Mouse (Mus musculus) fibroblast of lung, adult 2 months (primary cell): ENCODE measurements around the gene Emc3.

ENCODE experiments used
- DNase-seq: peaks from one replicate; pipeline ENCODE4 v3.0.0-alpha.2; 2011; ENCODE audit warnings: low read depth

Emc3 gene

DNA sequence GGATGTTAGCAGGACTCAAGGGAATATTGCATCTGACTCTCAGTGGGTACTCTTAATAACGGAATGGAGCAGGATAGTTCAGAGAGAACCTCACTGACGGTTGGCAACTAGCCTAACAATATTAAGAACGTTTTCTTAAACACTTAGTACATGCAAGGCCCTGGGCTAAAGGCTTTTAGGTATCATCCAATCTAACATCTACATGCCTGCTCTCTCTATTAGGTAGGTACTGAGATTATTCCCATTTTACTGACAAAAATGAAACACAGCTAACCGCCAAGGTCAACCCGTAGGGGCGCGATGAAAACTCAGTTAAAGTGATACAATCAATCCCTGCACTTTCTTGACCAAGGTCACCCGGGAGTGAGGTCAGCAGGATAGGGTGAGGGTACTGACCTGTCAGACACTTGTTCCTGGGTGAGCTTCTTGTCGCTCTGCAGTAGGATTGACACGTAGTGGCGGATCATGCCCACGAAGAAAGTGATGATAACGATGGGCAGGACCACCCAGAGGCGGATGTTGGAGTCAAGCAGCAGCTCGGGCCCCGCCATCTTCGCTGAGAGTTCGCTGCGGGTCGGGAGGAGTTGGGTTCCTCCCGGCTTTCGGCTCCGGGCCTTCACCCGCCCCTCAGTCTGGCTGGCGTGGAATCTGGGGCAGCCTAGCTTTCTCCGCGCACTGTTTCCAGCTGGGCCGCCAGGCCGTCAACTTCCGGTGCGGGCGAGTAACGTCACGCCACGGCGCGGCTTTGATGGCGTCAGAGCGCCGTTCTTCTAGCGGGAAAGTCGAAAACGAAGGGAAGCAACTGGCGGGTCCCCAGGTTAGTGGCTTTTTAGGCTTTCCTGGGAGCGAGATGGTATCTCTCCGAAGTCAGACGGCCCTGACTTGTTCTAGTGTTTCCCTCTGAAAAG lies at the start of gene Emc3, which contains the start of gene Fancd2:
Gene Emc3, minus strand, starts transcription at position 721 of the 908 bp plus-strand sequence.
Gene Fancd2, plus strand, starts transcription at position 751 of the 908 bp plus-strand sequence.
- DNase-seq, result no peak

DNA sequence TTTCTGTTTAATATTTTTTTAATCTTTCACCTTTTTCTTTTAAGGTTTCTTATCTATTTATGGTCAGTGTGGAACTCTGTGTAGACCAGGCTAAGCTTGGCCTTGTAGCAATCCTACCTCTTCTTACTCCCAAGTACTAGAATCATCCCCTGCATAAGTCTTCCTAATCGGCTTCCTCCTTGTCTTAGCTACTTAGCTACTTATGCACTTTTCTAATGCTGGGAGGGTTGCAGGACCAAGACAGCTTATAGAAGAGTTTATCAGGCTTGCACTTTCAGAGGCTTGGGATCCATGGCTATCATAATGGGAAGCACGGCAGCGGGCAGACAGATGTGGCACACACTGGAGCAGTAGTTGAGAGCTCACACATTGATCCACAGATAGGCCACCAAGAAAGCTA lies 47.9 kb upstream of the Emc3 start:
- DNase-seq, result no peak

DNA sequence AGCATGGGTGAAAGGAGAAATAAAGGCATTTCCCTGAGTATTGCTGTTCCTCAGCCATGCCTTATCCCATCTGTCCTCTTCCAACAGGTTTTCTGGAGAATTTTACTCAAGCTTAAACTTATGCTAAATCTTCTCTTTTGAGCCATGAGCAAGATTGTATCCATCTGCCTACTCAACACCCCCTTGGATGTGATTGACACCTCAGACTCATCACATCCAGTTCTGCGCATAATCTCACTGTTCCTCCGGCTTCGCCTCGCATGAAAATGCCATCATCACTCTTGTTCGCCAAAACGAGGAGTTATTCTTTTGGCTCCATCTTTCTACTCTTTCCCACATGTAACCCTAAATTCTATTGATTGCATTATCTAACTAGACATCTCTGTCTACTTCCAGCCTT lies 44.6 kb upstream of the Emc3 start:
- no peak for DNase-seq

DNA sequence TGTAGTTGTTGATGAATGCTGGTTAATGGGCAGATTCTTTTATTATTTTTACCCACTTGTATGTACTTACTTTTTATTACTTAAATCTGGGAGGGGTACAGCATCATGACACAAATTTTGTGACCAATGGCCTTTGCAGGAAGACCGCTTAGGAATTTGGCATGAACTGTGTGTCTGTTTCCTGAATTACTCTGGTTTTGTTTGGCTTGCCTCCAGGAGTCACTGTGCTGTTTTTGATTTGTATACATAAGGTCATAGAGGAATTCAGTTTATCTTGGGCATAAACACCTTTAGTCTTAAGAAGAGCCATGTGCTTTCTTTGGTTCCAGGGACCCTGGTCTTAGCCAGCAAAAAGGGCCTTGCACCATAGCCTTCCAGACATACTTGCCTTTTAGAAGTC lies 33.1 kb upstream of the Emc3 start:
- no peak for DNase-seq

DNA sequence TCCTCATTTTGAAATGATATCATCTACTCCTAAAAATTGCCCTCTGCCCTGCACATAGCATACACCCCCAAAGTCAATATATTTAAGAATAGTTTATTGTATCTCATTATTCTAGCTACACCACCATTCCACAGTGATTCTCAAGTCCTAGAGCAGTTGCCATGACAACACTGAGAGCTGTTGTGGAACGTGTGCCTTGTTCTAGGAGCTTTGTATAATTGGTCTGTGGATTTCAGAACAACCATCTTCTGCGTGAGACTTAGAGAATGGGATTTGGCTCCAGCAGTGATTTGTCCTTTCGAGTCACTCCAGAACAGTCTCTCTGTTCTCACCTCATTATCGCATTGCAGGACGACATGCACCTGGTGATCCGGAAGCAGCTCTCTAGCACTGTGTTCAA lies 28.3 kb upstream of the Emc3 start:
- DNase-seq, result no peak

DNA sequence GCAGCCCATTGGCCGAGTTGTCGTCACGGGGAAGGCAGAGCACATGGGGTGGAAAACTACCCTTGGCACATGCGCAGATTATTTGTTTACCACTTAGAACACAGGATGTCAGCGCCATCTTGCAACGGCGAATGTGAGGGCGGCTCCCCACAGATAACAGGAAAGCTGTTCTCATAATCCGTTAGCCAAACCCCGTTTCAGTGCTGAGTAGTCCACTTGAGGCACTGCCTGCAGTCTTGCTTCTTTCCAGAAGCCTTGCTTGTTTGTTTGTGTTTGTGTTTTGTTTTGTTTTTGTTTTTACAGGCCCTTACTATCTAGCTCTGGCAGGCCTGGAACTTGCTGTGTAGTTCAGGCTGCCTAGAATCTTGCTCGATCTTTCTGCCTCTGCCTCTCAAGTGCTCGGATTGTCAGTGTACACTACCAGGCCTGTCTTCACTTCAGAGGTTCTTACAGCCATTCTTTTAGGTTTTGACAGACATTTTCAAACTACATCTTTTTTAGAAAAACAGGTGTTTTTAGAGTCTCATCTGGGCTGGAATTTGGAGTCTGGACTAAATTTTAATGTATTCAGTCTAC lies 12.5 kb upstream of the Emc3 start:
- no peak for DNase-seq

DNA sequence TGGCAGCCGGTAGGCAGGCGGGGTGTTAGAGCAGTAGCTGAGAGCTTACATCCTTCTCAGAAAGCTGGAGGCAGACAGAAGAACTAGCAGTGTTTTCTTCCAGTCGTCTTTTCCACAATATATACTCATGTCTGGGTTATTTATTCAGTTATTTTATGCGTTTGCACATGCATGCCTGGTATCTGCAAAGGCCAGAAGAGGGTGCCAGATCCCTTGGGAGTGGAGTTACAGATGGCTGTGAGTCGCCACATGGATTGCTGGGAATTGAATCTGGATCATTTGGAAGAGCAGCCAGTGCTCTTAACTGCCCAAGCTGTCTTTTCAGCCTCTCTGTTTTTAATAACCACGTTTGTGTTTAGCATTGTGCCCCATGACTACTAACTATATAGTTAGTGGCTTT lies 10.2 kb upstream of the Emc3 start:
- no peak for DNase-seq

DNA sequence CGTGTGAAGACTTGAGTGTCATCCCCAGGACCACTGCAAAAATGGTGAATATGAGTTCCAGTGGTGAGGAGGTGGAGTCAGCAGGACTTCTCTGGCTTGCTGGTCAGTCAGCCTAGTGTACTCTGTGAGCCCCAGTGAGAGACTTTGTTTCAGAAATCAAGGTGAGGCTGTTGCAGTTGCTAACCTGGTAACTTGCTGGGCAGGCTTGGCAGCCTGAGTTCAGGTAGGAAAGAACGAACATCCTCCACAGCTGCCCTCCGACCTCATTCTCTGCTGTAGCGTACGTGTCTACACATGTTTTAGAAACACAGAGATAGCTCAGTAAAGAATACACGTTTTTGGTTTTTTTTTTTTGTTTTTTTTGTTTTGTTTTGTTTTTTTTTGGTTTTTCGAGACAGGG lies 3.4 kb upstream of the Emc3 start:
- DNase-seq, result no peak

DNA sequence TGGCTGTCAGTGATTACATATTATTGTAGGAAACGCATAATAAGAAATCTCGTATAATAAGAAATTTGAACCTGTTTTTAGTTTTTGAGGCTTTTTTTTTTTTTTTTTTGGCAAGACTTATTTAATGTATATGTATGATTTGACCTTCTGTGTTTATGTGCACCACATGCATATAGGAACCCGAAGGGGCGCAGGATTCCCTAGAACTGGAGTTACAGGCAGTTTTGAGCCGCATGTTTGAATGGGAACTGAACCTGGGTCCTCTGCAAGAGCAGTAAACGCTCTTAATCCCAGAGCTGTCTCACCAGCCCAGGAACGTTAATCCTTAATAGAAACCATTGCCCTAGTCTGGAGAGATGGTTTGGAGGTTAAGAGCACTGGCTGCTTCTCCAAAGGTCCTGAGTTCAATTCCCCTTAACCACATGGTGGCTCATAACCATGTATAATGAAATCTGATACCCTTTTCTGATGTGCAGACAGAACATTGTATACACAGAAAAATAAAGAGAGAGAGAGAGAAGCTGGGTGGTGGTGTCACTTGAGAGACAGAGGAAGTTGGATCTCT lies 470 bp upstream of the Emc3 start:
- DNase-seq, result no peak

DNA sequence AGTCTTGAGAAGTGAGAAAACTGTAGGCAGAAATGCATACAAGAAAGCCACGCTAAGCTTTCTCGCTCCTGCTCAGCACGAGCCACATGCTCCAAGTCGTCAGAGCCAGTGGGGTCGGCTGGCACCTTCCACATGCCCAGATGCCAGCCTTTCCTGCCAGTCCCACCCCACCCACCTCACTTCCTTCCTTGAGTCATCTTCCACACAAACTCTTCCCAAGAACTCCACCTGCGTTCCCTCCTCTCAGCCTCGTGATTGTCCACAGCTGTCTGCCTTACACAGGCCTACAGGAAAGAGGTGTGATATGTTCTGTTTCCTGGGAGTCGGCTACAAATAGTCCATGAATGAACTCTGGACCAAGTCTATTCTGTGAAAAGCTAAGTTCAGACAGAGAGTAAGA lies 8.0 kb downstream of the Emc3 start:
- DNase-seq, result no peak

DNA sequence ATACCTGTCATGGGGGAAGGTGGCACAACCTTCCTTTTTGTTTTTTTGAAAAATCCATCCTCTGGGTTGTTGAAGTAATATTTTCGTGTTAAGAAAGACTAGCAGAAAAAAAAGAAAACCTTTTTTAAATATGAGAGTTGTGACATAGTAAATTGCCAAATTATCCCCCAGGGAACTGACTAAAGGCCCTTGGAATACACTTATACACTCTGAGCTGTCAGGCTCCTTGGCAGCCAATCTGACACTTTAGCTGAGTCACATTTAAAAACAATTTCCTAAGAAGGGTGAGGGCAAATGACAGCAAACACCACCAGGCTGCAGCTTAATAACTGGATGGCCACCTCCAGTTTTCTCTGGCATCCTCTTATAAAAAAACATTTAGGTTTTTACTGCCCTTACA lies 9.1 kb downstream of the Emc3 start:
- peak; percentile 71 for DNase-seq

DNA sequence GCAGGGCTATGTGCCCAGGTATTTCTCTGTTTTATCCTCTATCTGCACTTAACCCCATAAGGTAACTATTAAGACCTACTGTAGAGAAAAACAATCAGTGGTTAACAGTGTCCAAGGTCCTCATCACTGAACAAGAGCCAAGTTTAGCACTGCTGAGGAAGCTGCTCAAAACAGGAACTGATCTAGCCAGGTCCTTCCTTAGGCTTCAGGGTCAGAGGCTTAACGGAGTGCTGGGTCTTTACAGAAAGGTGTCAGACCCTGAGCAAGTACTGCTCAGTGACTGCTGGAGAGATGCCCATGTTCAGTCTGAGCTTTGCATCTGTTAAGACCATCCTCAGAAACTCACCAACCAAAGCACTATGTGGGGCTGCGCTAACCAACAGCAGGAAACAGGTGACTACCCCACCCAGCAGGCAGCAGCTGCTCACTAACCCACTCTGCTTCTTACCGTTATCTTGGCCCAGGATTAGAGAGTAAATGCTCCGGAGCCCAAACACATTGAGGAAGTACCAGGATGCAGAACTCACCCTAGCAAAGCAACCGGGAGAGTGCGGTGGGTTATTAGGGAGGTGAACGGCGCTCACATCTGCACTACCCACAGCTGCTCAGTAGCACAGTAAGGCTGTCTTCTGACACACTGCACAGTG lies 13.9 kb downstream of the Emc3 start:
- DNase-seq, result no peak

DNA sequence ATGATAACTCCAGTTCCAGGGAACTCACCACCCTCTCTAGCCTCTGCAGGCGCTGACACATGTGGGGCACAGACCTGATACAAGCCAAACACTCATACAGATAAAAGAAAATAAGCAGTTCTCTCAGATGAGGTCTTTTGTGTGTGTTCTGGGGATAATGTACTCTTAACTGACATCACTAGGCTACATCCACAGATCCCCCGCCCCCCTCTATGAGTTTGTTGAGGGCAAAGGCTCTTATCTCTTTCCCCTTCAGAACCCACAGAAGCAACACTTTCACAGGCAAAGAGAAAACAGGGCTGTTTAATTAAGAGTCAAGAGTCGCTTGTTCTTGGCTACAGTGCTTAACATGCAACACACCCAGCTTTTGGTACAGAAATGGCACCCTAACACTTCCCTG lies 16.9 kb downstream of the Emc3 start:
- DNase-seq, result no peak

DNA sequence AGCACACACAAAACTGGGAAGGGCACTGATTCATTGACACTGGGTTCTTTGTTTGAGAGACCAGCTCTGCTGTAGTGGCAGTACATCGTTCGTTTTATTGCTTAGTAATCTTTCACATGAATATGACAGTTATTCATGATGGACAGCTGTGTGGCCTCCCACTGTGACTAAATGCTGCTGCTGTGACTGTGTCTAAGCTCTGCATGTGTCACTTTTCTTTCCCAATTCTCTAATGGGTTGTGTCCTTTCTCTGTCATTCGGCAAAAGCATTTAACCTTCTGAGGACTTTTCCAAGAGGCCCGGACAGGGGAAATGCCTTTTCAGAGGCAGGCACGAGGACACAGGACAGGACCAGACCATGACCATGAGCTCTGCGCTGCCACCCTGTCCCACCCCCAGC lies 17.5 kb downstream of the Emc3 start:
- DNase-seq, result no peak

DNA sequence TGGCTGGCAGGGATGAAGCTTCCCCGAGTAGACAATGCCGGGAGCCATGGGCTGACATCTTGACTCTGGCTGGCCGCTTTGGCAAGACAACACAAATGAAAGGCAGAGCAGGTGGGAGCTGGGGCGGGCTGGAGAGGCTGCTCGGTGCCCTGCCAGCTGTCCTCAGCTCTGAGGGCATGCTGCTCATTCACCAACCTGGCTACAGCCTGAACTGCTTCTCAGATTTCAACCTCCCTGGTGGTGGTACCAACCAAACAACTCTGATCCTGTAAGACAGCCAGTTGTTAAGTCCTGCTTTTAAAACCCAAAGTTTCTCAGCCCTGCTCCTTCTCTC lies 22.5 kb downstream of the Emc3 start:
- DNase-seq, result no peak

DNA sequence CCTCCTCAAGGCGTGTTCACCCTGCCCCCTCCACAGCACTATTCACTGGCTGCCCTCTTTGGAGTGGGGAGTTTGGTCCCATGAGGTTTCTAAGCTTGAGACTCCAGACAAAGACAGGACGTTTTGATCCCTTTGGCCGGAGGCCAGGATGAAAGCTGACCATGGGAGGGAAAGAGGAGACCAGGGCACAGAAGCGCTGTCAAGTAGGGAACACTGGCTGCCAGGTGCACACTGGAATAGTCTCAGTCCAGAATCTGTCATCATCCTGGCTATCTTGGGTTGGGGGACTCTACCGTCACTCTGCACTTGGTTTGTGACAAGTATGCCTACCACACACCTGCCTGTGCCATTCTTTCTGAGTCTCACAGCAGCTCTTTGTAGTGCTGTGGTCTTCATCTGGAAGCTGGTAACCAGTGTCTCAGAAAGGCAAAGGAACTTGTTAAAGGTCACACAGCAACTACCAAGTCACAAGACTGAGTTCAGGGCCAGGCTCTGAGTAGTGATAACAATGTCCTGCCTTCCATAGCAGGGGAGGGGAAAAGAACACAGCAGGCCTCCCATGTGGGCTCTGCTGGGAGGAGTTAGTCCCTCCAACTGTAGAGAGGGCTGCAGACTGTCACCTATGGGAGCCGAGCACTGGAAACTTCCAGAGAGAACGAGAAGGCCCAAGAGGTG lies 23.0 kb downstream of the Emc3 start:
- DNase-seq, result no peak

DNA sequence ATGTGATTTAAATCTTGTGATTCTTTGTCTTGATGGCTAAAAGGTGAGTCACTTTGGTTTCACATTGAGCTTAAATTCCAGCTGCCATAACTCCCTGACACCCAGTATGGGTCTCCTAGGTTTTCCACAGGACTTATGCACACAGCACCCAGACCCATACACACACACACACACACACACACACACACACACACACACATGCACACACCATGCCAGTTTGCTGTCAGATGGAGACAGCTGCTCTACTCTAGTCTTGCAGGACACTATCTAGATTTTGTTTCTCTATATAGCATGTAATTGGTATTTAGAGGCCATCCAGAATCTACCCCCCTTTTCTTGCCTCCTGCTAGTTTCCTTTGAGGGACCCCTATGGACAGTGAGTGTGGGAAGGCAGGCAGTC lies 24.3 kb downstream of the Emc3 start:
- no peak for DNase-seq

DNA sequence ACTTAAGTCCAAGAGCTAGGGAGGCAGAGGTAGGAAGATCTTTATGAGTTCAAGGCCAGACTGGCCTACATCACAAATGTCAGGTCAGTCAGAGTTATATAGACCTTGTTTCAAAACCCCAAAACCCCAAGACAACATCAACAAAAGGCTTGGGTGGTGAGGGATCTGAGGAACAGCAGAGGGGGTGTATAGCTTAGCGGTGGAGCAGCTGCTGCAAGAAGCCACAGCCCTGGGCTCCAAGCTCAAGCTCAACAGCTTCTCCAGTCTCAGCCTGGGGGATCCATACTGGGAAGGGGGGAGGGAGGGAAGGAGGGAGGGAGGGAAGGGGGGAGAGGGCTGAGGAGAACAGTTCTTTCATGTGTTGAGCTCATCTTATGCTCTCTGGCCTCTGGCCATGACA lies 25.8 kb downstream of the Emc3 start:
- no peak for DNase-seq

DNA sequence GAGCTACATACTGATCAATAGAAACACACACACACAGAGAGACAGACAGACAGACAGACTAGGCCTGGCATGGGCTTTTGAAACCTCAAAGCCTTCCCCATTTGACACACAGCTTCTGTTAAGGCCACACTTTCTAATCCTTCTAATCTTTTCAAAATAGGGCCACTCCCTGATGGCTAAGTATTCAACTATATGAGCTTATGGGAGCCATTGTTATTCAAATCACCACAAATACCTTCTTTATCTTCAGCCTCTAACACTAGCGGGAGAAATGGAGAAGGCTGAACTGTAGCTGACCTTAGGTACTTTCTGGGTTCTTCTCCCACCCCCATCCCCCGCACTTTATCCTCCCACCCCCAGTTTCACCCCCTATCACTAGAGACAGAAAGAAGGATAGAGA lies 28.7 kb downstream of the Emc3 start:
- no peak for DNase-seq

DNA sequence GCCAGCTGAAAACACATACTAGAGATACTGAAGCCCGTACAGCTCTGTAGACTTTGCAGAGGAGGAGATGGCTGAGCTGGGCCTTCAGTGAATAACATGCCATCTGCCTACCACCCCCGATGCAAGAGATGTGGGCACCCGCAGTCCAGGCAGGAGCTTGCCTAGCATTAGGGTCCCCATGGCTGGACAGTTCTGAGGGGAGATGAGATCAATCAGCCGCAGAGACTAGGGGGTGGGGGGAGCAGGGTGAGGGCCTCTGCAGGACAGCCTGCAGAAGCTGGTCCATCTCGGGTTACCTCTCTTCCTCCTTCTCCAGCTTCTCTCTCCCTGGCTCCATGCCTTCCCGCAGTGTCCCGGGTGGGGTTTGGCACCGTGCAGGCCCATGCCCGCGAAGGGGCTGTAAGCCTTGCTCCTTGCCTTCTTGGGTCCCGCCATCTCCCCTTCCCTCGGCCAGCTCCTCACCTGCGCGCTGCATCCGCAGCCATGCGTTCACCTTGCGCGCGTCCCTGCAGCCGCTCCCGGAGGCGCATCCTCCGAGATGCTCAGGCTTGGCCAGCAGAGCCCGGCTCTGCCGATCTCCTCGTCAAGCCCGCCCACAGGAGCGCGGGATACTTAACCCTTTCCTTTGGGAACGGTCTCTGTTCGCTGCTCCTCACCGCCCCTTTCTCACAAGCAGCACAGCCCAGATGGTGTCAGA lies 29.9 kb downstream of the Emc3 start, which contains the start of gene Prrt3:
Gene Prrt3, minus strand, starts transcription at position 544 of the 697 bp plus-strand sequence.
- DNase-seq, result no peak

DNA sequence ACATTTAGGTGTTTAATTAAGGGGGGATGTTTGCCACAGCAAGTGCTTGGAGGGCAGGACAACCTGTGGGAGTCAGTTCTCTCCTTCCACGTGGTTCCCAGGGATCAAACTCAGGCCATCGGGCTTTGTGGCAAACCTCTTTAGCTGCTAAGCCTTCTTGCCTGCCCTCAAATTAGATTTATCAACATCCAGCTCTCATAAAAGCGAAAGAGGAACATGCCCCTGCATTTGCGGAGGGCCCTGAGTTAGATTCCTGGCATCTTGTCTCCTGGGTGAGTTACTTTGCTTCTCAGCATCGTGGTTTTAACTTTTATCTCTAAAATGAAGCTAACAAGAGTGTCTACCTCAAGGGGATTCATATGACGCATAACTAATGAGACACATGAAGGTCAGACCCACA lies 32.1 kb downstream of the Emc3 start:
- DNase-seq, result no peak
